Mouse (Mus musculus): ENCODE measurements around the gene Zbed5.
"Not testable (repeated sequence)": the region's sequence is repeated elsewhere in the genome, so short reads cannot be mapped to it uniquely, and the experiment has no call there.

Zbed5 gene

DNA sequence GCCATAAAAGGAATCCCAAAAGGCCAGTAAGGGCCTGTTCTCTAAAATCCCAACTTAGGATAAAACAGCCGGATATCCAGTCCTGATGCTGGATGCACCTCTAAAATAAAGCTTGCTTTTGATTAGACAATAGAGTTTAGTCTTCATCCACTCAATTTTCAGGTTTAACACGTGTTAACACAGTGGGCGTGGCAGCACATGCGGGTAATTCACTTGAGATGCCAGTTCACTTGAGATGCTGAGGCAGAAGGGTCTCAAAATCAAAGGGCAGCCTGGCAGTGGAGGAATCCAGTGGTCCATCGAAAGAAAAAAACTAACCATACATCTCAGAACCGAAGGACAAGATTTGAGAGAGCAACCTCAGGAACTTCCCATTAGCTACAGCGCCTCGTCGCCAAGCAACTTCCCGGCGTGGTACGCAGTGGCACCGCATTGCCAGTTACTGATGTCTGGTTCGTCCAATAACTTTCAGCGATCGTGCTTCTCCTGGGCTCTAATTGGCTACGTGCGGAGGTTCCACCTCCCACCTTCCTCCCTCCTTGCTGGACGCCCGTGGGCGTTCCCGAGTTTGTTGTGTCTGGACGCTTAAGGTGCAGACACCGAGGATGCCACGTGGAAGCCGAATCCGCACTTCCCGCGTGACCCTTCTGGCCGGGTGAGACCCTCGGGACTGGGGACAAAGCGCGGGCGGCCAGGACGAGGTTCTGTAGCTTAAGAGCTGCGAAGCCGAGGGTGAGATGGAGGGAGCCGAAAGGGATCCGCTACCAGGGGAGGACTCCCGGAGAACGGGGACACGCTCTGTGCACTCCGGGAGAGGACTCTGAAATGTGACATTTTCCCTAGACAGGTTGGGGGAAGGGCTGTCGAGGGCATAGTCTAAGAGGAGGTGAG lies at the start of gene Zbed5:
Gene Zbed5, plus strand, starts transcription at position 526 of the 891 bp plus-strand sequence.
- peak; percentile 88 for DNase-seq

DNA sequence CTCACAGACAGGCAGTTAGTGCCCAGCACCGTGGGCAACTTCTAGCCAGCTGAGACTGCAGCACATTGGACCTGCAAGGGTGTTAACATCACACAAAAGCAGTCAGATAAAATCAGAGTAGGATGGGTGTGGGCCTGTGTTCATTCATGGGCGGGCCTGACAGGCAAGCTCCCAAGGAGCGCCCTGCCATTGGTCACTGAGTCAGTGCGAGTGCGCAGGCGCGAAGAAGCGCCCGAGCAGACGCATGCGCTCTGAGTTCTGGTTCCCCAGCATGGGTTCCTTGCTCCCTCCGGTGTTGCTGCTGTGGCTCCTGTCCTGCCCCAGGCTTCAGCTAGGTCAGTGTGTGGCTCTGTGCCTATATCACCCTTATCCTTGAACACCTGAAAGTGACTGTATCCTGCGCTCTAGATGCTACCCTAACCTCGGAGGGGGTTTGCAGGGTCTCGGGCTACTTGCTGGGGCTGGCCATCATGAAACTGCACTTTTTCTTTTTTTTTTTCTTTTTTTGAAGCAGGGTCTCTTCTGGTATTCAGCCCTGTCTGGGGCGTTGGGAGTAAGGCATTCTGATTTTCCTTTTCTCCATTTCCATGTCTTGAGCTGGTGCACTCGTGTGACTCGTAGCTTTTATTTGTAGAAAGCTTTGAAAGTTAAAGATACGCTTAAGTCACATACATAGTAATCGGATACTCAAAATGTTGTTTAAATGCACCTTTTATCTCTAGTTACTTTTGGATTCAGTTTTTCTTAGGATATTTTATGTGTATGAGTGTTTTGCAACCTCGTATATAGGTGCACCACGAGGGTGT lies 48.6 kb upstream of the Zbed5 start, which contains the start of gene Sumf2:
Gene Sumf2, plus strand, starts transcription at position 235 of the 806 bp plus-strand sequence.
- peak; percentile 95 for DNase-seq

DNA sequence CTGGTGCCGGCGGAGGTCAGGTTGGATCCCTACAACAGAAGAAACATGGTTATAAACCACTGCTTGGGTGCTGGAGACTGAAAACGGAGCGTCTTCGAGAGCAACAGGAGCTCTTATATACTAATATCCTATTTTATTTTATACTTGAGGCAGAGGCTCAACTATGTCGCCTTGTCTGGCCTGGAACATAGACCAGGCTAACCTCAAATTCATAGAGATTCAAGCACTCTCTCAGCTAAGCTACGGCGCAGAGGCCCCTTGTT lies 48.0 kb upstream of the Zbed5 start:
- DNase-seq: no peak

DNA sequence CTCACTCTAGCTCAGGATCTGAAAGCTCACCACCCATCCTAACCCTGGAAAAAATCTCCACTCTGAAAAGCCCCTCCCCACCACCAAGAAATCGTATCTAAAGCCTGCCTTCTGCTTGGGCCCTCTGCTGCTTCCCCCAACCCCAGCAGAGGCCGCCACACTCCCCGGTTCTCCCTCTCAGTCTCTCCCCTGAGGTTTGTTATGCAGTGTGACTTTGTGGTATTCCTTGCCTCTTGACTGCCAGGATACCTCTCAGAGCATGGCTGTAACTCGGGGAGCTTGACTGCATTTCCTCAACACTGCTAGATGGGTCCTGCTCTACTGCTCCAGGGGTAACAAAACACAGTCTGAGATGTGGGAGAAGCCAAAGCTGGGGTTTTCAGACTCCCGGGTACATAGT lies 40.4 kb upstream of the Zbed5 start:
- no peak for DNase-seq

DNA sequence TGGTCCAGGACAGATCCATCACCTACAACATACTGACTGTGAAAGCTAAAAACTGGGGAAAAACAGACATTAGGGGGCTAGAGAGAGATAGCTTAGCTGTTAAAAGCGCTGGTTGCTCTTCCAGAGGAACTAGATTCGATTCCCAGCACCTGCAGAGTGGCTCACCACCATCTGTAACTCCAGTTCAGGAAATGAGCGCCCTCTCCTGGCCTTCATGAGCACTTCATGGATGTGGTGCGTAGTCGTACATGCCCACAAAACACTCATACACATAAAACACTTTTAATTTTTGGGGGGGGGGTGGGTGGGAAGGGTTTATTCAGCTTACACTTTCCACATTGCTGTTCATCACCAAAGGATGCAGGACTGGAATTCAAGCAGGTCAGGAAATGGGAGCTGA lies 39.1 kb upstream of the Zbed5 start:
- no peak for DNase-seq

DNA sequence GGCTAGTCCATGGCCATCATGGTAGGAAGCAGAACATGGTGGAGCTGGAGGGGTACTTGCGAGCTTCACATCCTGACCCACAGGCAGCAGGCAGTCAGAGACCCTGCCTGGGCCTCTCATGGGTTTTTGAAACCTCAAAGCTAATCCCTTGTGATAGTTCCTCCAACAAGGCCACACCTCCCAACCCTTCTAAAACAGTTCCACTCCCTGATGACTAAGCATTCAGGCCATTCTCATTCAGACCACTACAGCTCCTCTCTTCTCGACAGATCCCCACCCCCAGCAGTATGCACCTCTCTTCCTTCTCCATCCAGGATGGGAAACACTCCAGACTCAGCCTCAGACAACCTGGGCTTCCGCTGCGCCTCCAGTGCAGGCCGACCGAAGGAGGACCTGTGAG lies 33.2 kb upstream of the Zbed5 start:
- no peak for DNase-seq

DNA sequence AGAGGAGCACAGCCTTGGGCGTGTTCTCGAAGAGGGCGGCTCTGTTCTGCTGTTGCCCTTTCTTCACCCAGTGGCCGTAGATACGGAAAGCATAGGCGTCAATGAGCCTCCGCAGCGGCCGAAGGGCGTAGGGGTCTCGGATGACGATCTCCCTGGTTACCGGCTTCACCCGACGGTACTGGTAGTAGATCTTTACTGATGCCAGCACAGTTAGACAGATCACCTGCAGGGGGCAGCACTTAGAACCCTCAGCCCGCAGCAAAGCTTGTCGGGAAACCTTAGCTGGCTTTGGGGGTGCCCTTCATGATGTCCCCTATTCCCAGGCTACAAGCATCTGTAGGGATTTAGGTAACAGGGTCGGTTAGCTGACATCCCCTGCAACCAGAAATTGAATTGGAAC lies 31.1 kb upstream of the Zbed5 start:
- no peak for DNase-seq

DNA sequence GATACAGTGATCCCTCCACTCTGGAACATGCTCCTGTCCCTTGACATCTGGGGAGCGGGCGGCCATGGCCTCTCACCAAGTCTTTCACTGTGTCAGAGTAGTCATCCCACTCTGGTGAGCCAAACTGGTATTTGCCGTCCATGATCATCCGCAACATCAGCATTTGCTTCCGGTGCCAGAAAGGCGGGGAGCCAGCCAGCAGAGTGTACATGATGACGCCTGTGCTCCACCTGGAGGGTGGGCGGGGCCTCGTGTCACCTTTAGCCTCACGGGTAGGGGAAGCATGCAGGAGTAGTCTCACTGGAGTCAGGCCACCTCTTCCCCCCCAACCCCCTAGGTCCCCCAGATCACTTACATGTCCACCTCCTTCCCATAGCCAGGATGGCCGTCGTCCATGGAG lies 29.7 kb upstream of the Zbed5 start:
- DNase-seq: no peak

DNA sequence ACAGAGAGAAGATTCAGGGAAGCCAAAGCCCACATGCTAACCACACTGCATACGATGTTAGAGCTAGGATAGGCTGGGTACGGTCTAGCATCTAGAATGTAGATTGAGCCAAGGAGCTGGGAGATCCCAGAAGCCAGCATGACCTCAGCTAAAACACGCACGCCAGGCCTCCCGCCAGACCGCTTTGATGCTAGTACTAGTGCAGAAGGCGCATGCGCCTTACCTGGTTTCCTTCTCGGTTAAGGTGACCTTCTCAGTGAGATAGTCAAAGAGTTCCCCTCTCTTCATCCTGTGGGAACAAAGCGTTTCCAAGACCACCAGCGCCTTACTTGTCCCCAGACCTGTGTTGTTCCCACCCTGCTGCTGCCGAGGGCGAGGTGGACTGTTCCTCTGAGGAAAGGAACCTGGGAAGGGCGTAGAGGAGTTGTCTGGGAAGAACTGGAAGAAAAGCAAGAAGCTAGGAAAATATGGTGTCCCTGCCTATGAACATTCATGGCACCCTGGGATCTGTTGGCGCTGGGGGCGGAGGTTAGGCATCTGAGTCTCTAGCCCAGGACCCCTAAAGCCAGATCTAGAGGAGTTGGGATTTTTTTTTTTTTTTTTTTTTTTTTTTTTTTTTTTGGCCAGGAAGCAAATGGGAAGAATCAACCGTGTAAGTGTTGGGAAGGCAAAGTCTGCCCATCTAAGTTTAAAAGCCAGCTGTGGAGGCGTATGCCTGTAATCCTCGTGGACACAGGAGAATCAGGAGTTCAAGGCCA lies 26.1 kb upstream of the Zbed5 start:
- DNase-seq: no peak

DNA sequence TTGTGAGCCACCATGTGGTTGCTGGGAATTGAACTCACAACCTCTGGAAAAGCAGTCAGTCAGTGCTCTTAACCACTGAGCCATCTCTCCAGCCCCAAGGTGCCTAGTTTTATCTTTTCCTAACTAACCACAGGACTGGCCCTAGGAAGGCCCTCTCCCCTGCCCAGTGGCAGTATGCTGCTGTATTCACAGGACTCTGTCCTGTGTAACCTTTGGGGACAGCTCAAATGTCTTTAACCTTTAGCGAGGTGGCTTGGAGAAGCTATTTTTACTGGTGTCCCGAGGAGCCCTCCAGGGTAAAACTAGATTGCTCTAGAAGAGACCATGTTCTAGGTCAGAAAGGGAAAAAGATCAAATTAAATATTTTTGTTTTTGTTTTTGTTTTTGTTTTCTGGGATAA lies 24.3 kb upstream of the Zbed5 start:
- no peak for DNase-seq

DNA sequence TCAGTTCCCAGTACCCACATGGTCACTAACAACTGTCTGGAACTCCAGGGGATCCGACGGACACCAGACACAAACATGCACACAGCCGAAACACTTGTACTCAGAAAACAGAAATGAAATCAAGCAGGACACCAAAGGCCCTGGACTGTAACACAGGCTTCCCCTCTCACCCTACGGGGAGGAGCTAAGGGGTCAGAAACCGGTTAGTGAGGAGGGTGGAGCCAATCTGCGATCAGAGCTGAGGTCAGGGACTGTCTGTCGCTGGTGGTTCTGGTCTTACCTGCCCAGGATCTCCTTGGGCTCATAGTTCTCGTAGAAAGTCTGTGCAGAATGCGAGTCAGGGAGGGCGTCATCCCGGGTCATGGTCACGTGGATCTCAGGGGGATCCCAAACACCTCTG lies 21.6 kb upstream of the Zbed5 start:
- DNase-seq: no peak

DNA sequence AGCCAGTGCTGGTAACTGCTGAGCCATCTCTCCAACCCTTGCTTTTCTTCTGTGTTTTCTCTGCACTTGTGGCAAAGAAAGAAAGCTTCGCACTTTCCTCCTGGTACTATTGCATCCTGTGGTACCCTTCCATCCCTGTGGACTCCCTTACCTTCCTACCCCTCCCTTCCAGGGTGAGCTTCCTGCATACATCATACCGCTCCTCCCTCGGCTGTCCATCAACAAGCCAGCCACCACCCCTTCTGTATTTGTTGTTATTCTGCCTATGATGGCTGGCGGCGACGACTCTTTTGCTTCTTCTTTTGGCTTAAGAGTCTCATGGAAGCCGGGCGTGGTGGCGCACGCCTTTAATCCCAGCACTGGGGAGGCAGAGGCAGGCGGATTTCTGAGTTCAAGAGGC lies 20.4 kb upstream of the Zbed5 start:
- DNase-seq: no peak

DNA sequence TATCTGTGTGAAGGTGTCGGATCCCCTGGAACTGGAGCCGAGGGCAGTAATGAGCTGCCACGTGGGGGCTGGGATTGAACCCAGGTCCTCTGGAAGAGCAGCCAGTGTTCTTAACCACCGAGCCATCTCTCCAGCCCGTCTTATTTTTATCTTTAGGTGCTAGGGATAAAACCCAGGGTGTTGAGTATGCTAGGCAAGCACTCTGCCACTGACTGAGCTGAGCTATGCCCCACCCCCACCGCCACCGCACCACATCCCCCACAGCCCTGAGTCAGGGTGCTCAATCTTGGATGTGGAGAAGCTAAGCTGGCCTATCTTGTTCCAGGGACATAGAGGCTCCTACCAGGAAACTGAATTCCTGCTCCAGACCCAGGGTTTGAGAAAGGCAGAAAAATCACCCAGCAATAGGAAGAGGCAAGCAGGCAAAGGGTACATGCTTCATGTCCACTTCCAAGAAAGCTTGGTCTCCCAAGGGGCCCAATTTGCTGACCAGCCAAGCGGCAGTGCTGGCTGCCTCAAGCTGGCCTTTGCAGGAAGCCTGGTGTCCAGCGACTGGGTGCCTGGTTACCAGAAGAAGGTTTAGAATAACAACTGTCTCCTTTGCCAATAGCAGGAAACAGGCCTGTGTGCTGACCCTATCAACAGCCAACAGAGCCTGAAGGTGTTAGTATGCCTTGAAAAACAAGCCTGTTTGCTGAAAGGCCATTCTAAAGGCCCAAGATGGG lies 17.6 kb upstream of the Zbed5 start:
- no peak for DNase-seq

DNA sequence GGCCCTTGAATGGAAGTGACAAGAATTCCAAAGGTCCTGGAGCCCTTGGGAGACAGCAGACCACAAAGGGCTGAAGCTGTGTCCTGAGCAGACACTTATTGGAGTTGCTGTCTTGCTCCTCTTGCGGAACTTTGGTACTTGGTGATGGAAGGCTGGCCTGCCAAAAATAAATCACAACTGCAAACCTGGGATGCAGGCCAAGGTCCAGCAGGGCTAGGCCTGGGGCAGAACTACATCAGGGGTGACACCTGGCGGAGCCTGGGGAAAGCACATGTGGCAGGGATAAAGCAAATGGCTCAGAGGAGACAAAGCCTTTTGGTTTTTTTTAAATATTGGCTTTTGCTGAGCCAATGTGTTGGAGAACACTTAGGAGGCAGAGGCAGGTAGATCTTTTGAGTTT lies 16.6 kb upstream of the Zbed5 start:
- DNase-seq: no peak

DNA sequence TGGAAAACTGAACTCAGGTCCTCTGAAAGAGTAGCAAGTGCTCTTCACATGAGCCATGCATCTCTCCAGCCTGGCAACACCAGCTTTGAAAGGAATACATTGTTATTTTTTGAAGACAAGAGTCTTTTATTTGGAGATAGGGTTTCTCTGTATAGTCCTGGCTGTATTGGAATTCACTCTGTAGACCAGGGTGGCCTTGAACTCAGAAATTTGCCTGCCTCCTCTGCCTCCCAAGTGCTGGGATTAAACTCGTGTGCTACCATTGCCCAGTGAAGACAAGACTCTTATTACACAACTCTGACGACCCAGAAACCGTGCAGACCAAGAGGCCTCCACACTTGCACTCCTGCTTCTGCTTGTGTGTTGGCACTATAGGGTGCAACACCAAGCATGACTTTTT lies 15.6 kb upstream of the Zbed5 start:
- DNase-seq: no peak

DNA sequence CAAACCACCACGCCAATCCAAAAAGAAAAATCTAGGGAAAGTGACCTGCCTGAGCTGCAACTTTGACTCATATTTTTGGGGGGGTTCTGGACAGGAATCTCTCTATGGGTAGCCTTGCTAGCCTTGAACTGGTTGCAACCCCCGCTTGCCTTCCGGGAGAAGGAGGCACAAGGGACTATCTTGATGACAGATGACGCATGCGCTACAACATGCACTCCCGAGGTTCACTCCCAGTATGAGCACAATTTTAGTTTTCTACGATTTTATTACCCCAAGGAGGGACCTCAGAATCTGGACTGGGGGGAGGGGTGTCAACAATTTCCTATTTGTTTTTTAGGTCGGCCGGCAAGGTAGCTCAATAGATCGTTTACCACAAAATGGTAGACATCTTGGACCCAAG lies 9.3 kb upstream of the Zbed5 start:
- DNase-seq: no peak

DNA sequence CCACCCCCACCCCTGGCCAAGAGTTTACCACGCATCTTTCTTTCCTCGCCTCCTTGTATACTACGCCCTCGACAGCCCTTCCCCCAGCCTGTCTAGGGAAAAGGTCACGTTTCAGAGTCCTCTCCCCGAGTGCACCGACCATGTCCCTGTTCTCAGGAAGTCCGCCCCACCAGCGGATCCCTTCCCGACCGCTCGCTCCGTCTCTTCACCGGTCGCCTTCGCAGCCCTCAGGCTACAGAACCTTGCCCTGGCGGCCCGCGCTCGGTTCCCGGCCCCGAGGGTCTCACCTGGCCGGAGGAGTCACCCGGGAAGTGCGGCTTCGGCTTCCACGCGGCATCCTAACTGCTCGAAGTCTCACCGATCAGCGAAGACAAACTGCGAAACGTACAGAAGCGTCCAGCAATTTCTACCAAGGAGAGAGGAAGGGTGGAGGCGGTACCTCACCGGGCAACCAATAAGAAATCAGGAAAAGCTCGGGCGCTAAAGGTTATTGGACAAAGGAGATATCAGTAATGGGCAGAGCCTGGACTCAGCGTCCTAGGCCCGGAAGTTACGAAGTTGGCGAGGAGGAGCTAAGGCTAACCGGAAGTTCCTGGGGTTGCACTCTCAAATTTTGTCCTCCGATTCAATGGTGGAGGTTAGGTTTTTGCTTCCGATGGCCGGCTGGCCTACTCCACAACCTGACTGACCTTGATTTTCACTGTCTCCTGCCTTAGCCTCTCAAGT lies 8.4 kb upstream of the Zbed5 start, which contains the start of gene Chchd2:
Gene Chchd2, minus strand, starts transcription at position 560 of the 726 bp plus-strand sequence.
- DNase-seq: peak; percentile 99

DNA sequence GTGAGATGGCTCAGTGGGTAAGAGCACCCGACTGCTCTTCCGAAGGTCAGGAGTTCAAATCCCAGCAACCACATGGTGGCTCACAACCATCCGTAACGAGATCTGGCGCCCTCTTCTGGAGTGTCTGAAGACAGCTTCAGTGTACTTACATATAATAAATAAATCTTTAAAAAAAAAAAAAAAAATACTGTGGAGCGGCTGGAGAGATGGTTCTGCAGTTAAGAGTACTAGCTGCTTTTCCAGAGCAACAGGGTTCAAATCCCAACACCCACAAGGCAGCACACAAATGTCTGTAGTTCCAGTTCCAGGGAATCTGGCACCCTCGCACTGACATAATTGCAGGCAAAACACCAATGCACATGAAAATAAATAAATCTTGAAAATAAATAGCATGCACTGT lies 5.1 kb upstream of the Zbed5 start:
- DNase-seq: not testable (repeated sequence)

DNA sequence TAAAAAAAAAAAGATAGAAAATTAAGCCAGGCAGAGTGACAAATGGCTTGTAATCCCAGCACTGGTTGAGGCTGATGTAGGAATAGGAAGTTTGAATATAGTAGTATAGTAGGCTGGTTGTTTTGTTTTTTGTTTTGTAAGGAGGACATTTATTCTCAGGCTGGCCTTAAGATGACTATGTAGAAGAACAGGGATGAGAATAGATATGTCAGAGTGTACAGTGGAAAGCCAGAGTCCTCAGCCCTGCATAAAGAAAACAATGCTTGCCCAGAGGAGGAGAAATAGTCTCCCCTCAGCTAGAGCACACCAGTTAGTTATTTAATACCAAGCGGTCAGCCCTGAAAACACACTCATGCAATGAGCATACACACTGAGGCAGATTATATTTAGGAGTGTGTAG lies 2.9 kb downstream of the Zbed5 start, which contains the start of gene Phkg1:
Gene Phkg1, minus strand, starts transcription at position 101 of the 400 bp plus-strand sequence.
- no peak for DNase-seq

DNA sequence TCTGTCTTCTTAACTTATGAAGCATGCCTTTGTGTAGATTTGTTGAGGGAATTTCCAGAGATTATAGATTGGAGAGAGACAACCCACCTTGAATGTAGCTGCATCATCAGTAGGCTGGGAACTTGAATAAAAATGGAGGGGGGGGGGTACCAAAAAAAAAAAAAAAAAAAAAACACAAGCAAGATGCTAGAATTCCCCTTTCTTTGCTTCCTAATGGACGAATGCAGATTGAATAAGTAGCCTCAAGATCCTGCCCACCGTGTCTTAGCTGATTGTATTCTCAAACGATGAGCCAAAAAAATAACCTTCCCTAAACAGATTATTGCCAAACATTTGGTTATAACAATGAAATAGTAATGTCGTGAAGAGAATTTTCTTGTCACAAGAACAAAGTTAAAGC lies 12.3 kb downstream of the Zbed5 start:
- no peak for DNase-seq

DNA sequence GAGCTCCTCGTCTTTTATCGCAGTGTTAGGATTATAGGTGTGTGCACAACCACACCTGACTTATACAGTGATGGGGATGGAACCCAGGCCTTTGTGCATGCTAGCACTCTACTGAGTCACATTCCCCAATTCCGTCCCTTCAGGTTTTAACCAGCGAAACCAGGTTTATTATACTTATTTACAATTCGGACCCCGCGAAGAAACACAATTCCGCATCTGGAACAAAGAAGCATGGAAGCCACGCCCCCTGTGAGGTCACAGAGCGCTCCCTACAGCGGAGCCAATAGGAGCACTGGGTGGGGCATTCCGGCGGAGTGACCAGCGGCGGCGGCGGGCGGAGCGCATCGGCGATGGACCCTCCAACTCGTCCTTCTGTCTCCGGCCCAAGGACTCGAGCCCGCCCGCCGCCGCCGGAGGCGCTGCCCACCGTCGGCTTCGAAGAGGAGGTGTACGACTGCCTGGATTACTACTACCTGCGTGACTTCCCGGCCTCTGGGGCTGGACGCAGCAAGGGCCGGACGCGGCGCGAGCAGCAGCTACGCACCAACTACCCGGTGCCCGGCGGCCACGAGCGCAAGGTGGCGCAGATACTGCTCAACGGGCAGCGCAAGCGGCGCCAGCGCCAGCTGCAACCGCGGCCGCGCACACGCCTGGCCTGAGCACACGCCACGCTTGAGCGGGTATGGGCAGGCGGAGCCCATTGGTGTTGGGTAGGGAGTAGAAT lies 12.9 kb downstream of the Zbed5 start, which contains the start of gene Nupr1l:
Gene Nupr1l, plus strand, starts transcription at position 299 of the 724 bp plus-strand sequence.
- DNase-seq: peak; percentile 85

Data from cerebellum, adult 9-10 months (tissue).